Mouse (Mus musculus) left cerebral cortex, adult 8-10 months (tissue): ENCODE measurements at regions not wholly inside any gene's neighbourhood (a gene's known extent, or its start where the extent isn't known, plus 50 kb on each side); places are given as distances from the start of the nearest gene placed in this dataset.
A peak's percentile ranks its signal among the peaks of the same experiment; 100 is the strongest.

Experiments used
- DNase-seq, 2 experiments: peaks; one replicate each; pipeline ENCODE4 v3.0.0; 2022; ENCODE audit warnings: low spot score in 2 of 2

DNA sequence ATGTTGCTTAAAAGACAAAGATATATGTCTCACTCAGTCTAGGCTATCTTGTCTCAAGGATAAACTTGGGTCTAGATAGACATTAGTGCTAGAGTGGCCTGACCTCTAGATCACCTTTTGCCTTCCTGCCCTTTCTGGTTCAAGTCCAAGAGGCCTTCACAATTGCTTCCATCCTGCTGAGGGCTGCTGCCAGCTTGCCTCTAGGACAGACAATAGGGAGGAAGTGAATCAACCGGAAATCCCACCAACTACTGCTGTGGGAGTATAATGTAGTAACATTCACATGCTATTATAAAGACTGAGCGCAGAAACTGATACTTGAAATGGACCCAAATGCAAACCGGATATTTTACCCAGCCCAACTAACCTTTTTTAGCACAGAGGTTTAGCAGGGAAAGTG, 239.4 kb upstream of the Epha4 start:
- no peak for DNase-seq

DNA sequence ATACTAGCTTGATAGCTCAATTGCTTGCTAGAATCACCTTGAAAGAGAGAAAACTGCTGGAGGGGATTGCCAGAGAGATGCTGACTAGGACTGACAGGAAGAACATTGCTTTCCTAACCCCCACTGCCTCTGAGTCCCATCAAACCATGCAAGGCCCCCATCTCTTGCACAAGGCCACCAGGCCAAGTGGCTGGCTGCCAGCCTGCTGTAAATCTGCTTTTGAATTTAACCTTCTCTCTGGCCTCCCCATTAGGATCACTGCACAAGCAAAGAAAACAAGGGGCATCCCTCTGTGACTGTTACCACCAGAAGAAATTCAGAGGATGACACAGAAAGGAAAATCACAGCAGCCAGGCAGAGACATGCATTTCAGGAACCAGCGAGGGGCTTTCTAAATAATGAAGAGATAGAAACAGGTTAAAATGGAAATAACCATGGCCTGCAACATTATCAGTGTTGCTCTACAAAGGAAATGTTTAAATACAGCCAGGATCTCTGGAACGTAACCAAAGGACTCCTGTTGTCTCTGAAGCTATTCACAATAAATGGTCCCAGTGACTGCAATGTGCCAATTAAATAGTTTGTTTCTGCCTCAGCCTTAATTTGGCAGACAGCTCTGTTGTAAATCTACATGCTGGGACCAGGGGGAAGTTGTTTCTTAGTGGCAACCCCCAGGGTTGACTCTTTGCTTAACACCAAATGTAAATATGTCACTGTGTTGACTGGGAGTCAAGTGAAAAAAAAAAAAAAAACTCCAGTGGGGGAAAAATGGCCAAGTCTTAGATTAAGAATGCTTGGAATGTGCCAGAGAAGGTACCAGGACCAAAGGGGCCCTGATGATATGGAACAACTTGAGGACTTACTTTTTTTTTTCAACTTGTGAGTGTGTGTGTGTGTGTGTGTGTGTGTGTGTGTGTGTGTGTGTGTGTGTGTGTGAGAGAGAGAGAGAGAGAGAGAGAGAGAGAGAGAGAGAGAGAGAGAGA, 233.9 kb upstream of the Epha4 start:
- DNase-seq: no peak

DNA sequence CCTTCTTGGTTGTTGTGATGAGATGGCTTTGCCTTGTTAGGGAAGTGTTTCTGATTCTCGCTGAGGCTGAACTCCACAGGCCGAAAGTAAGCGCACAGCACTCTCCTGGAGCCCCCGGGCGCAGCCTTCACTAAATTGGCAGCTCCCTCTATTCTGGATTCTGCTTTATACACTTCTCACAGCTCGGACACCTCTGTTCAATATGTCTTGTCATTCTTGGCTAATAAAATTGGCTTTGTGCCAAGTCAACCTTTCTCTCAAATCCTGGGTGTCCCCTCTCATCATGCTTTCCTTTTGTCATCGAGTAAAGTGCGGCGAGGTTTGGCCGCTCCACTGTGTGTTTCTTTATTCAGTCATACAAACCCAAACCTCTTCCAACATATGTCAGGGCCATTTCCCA, 217.2 kb upstream of the Epha4 start:
- no peak for DNase-seq

DNA sequence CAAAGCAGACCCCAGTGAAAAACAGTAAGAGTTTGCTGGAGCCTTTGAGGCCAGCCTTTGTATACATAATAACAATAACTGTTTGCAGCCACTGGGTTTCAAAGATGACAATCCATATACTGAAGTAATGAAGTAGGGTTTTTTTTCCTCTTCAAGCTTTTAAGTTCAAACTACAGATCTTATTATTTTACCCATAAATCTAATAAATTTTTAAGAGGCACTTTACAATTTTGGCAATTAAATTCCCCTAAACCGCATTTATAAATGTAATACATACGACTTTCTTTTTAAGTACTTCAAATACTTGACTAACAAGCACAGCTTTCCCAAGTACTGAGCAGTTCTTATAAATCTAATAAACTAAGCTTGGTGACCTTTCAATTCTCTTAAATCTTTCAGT, 212.7 kb upstream of the Epha4 start:
- DNase-seq: no peak

DNA sequence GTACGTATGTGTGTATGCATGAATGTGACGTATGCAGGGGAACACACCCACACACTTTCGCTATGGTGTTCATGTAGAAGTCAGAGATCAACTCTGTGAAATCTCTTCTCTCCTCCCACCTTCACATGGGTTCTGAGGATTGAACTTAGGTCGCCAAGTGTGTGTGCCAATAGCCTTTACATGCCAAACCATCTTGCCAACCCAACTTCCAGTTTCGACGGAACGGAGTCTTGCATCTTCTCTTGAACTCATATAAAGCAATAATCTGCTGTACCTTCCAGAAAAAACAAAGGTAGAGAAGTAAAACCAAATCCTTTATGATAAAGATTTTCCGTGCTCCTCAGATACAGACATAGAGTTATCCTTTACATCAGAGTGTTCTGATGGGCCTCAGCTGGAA, 208.4 kb upstream of the Epha4 start:
- no peak for DNase-seq

DNA sequence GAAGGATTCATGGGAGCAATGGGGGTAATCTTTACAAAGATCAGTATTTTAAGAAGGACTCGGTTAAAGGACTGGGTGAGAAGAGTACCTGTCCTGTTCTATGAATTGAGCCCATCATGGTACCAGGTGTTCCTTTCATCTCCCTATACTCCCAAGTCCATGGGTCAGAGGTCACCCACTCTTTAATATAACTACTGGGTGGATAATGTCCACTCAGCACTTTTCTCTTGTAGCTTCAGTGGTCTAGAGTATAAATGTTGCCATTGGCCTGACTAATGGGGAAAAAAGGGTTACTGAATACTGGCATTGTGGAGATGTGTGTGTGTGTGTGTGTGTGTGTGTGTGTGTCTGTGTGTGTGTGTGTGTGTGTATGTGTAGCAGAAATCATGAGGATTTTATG, 206.0 kb upstream of the Epha4 start:
- no peak for DNase-seq

DNA sequence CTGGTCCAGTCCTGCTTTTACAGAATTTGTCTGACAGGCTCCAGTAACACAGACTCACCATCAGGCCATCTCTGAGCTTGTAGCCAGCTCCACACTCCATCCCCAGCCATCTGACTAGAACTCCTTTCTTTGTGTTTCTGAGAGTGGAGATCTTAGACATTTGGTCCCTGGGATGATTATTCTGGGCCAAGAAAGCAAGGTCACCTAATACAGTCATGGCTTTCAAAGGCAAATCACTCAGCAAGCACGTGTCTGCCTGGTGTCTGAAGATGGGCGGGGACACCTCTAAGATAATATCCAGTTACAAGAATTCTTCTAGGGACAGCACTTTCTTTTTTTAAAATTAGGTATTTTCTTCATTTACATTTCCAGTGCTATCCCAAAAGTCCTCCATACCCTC, 198.1 kb upstream of the Epha4 start:
- no peak for DNase-seq

DNA sequence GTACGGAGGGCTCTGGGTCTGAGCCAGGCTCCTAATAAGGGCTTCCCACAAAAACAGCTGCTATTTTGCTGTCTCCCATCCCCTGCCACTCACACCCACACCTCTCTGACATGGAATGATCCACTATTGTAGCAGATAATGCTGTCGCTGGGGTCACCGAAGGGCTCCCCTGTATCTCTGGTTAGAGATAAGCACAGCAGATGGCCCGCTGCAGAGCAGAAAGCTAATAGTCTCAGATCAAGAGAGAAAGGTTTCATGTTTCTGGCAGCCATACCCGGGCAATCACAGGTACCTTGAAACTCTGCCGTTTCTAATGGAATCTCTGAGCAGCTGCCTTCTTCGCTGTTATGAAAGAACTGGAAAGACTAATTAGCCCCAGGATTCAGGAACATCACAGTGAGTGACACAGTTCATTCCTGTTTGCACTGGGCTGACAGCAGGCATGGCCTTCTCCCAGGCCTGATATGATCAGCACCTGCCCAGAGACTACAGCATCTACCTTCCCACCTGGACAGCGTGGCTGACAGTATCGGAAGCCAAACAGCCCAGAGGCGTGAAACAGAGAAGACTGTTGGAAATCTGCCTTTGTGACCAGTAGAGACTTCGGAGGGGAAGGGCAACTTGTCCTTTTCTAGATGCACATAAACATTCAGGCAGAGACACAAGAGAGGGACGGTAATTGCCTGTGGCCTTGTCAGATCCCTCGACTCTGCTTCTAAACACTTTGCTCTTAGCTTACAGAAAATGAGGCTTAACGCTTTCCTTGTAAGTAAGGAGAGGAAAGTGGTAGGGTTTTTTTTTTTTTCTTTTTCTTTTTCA, 193.5 kb upstream of the Epha4 start:
- DNase-seq: no peak

DNA sequence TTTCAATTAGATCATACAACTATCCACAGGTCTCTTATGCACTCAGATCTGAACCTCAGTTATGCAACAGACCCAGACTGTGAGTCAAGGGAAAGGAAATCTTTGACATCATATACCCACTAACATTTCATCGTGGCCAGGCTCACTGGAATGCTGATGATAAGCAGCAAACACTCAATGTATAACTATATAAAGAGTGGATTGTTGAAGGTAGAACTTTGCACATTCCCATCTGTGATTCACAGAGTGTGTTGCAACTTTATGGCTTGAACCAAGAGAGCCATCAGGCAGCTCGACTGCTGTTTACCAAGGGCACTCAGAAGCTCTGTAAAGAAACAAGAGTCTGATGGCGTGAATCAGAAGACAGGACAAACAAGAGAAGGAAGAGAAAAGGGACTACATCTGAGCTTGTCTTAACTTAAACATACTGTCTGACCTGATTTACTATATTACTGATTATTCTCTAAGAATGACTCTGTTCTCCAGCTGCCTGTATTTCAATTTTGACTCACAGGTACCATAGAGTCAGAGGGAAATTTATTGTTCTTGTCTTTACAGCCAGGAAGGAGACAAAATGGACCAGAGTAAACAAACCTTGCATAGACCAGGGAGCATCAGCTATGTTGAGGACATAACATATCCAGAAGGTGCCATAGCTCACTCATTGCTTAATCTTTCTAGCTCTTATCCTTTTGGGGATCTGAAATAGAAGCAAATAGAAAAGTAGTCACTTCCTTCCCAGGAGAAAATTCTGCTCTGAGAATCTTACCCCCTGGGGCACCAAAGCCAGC, 180.5 kb upstream of the Epha4 start:
- no peak for DNase-seq

DNA sequence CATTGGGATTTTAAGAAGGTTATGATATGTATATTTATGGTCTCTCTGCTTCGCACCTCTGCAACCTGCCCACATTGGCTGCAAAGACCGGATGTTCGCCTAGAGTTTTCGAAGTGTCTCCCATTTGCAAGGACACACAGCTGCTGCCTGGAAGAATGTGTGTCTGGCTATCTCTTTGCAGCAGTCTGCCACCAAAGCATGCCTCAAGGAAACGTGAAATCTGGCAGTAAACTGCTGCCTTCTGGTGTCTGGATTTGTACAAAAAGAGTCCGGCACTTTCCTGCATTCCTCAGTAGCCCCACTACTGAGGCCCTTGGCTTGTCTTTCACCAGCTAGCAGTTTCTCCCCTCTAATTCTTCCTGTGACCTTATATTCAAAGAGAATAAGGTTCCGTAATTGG, 148.5 kb upstream of the Epha4 start:
- DNase-seq: peak; percentile 2 to 32

DNA sequence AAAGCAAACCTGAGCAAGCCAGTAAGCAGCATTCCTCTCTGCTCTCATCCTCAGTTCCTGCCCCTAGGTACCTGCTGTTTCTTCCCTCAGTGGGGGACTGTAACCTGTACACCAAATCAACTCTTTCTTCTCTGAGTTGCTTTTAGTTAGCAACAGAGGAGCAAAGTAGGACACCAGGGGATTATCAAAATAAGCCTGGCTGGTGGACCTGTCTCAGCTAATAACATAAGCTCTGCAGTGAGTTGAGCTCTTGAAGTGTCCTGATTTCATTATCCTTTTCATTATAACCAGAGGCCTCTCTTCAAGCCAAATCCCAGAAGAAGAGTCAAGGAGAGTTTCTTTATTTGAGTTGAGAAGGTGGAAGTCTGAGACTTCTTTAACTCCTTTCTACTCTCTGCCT, 145.5 kb upstream of the Epha4 start:
- no peak for DNase-seq

DNA sequence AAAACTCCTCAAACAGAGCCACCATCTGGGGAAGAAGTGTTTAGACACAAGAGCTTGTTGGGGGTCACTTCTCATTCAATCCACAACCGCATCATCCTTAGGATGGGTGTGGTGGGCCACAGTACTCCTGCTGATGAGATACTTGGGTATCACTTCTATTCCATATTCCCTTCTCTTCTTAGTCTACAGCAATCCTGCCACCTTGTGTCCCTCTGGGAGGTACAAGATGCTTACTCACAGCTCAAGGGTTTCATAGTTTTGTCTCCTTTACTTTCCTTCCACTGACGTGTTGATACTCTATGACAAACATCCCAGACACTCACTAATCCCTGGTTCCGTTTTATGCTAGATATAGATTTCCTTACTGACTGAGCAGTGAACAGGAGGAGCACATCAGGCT, 122.1 kb upstream of the Epha4 start:
- DNase-seq: no peak

DNA sequence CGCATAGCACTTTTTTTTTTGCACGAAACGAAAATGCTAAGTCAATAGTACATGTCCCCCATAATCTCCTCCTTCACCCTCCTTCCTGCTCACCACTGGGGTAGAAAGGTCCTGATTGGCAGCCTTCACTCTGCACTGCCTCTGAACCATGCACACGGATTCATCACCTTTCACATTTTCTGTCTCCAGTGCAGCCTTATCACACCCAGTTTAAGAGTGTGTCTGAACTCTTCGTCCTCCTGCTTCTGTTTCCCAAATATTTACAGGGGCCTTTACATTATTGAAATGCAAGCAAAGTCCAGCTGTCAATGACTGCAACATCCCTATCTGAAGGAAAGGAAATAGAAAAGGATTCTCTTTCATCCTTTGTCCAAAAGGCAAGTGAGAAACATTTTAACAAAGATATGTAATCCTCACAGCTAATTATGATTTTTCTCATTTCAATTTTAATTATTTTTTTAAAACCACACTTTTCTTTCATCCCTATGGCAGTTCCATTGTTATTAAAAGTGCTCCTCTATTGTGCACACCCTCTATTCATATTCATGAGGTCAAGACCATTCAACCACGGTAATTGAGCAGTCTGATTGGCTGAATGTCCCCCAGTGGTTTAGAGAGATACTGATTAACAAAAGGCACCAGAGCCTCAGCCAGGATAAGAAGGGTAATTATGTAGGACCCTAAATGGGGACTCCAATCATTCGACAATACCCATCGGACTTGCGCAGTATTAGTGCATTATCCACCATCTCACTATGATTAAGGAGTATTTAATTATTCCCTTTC, 114.8 kb upstream of the Epha4 start:
- DNase-seq: no peak

DNA sequence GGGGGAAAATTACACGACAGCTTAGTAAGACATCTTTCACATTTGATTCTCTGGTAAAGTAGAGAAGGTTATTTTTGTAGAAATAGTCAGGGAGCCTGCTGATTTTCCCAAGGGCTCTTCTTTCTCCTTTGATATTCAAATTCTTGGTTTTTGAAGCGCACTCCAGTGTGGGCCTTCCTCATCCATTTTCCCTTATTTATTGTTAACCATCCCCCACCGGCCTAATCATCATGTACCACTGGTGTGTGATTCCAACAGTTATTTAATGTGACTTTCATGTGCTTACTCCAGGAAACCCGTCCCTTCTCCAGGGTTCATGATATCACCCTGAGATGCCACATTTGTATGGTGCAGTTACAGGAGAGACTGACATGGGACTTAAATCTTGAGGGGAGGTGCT, 114.0 kb upstream of the Epha4 start:
- DNase-seq: no peak

DNA sequence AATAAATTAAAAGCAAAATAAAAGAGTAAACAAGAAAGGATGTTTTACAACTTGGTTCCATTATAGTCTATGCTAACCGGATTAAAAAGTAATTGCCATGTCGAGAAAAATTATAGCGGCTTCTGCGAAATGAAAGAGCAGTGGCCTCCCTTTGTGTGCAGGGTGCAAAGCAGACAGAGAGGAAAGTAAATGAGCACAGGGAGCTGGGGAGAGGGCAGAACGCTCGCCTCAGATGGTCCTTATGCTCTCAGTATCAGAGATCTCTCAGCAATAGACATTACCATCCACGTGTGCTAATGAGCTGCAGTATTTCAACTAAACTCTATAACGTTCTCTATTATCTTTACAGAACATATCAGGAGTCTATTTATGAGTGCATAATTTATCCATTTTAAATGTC, 102.6 kb upstream of the Epha4 start:
- no peak for DNase-seq

DNA sequence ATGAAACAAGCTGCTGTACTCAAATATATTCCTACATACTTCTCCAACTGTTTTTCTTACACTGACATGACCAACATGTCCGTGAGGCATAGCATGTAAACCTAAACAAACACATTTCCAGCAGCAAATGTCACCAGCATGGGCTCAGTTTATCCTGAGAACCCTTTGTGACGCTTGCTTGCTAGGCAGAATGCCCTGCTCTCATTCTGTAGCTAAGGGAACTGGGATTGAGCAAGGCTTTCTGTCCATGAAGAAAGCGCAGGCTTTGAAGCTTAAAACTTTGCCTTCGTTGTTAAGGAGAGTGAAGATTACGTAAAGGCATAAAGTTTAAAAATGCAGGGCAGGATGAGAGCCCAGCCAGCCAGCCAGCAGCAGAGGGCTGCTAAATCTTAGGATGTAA, 85.6 kb upstream of the Epha4 start:
- DNase-seq: no peak

DNA sequence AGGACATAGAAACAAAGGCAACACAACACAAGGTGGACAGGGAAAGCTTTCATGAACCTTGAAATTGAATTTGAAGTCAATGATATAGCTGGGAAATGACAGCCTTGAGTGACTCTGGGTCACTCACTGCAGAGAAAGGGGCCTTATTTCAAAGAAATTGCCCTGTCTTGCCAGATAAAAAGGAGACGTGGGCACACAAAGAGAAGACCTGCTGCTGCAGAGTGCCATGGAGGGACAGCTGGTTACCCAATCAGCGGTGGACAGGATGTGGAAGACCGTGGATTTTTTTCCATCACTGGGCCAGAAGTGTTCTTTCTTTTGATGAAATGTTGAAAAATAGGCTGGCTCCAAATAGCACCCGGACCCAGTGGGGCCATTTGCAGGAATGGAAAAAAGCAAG, 77.8 kb upstream of the Epha4 start:
- DNase-seq: no peak

DNA sequence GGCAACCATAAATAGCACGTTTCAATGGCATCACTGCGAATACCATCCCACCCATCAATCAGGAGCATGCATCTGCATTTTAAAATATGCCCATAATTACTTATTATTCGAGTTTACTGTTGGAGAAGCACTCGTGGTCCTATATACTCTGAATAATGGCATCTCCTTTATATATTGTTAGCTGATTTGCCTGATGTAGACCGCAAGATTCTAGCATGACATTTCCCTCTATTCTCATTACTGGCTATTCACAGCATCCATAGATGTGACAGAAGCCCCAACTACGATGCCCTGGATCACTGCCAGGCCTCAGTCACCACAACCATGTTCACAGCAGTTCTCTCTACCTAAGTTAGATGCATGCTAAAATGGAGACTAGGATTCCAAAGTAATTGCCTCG, 77.4 kb upstream of the Epha4 start:
- no peak for DNase-seq

DNA sequence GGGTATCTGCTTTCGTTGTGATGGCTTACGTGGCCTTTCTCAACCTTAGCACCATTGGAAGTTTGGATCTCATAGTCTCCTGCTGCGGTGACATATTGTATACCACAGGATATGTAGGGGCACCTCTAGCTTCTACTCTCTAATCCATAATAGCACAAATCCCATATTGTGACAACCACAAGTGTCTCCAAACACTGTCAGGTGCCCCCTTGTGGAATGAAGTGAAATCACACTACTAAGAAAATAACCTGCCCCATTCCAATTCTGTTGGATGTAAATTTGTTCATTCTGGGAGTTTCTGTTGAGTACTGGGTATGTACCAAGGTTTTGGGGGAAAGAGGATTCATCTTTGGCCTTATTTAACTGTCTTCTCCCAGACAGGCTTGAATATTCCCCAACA, 74.5 kb upstream of the Epha4 start:
- no peak for DNase-seq

DNA sequence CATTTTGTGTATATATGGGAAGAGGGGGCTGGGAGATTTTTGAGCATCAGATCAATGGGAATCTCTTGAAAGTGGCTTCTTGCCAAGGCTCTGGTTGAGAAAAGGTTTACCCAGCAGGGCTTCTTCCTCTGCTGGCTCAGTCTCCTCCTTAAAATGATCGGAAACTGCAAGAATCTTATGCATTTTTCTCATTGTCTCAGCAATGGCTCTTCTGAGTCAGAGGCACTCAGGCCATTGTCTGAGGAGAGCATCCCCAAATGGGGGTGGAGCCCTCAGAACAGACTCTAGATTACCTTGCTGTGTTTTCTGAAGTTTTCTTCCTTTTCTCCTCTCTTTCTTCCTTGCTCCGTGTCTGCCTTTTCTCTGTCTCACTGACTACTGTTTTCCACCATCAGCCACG, 70.6 kb upstream of the Epha4 start:
- no peak for DNase-seq

DNA sequence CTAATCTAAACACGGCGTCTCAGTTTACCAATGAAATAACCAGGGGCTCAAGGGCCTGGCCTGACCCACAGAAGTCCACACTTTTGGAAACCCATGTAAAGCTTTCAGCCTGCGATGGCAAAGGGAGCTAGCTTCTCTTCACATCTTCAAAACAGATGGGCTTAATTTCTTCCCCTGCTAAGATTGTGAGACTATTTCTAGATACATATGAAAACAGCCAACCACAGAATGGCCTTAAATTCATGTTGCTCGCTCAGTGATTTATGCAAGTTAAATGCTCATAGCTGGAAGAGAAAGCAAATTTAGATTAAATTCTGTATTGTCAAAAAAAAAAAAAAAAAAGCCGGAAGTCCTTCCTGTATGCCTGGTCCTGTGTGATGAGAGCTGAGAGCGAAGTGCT, 53.2 kb upstream of the Epha4 start:
- no peak for DNase-seq
